Mouse (Mus musculus): ENCODE data around the gene Fbxl17. TPM values are rescaled to one million over a fixed set of nuclear protein-coding genes. Genes with fewer than 3 reads are reported as not detected.

Gene Fbxl17
- polyA plus RNA-seq, 1 experiment from 2014 or later = 4.3 TPM

DNA sequence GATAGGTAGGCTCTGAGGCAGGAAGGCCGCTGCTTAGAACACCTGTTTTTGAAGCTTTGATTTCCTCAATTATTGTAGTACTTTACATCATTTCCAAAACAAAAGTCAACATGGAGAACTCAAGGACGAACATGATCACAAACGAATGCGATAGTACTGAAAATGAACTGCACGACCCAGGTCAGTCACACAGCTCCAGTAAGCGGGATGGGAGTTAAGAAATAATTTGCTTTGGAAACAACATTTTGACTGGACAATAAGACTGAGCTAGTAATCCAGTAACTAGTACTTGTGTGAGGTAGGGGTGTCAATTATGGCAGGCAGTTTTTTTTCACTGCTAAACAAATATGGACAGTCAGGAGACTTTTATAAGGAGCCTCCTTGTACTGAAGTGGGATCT, 414.6 kb downstream of the Fbxl17 start:
- no peak overlapping the region for H3K27ac ChIP-seq (ENCODE audit: low read depth, low read length)
- H3K9me3 ChIP-seq (ENCODE audit: control insufficient read depth) = no peaks in the 10 kb centered on the region
- no peak for ATAC-seq
- WGBS = 90% methylated on average over 6 of the region's 6 CpGs
- H3K4me2 ChIP-seq (replicated peaks; ENCODE audit: low read depth) = no peak overlapping the region
- TF ChIP-seq CTCF (IDR thresholded peaks at IDR 0.05; ENCODE audit: low read depth) = no peak
- H3K36me3 ChIP-seq (ENCODE audit: control insufficient read depth, insufficient read depth) = no peaks in the 10 kb centered on the region
- no peak overlapping the region for H3K9ac ChIP-seq (ENCODE audit: low read depth, low read length)
- H3K27me3 ChIP-seq (replicated peaks; ENCODE audit: control insufficient read depth, insufficient read depth, low read length) = no peaks in the 10 kb centered on the region
- no peaks in the 10 kb centered on the region for H3K4me1 ChIP-seq (replicated peaks; ENCODE audit: control insufficient read depth, insufficient read depth, low read length)
- no peak overlapping the region for H3K4me3 ChIP-seq (ENCODE audit: low read depth, low read length)

DNA sequence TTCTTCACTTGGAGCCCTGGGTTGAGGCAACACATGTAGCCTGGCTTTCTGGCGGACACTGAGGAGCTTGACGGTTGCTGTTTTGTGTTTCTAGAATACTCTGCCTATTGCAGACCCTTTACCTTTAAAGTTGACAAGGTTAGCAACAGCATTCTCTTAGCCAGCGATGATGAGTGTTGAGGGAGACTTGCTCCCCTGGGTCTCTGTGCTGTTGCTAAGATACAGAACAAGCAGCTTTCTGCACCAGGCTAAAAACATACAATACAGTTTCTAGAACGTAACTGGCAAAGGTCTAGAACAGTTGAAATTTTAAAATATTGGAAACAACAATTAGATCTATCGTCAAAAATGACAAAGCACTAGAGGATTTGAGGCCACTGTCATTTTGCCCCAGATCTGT, 420.7 kb downstream of the Fbxl17 start:
- Histone ChIP-seq H3K4me3 (ENCODE audit: low read depth, low read length) (no peak overlapping the region), H3K27ac (ENCODE audit: low read depth, low read length) (no peak overlapping the region), H3K36me3 (ENCODE audit: control insufficient read depth, insufficient read depth) (no peaks in the 10 kb centered on the region), H3K4me1 (replicated peaks; ENCODE audit: control insufficient read depth, insufficient read depth, low read length) (no peaks in the 10 kb centered on the region), H3K9ac (ENCODE audit: low read depth, low read length) (no peak overlapping the region), H3K9me3 (ENCODE audit: control insufficient read depth) (no peaks in the 10 kb centered on the region), H3K4me2 (replicated peaks; ENCODE audit: low read depth) (no peak overlapping the region), H3K27me3 (replicated peaks; ENCODE audit: control insufficient read depth, insufficient read depth, low read length) (no peaks in the 10 kb centered on the region)
- TF ChIP-seq CTCF (IDR thresholded peaks at IDR 0.05; ENCODE audit: low read depth) = no peak
- WGBS = 89% methylated on average over 5 of the region's 5 CpGs
- no peak for ATAC-seq

- ATAC-seq = no peak
- H3K4me2 ChIP-seq (replicated peaks; ENCODE audit: low read depth) = no peak overlapping the region
- no peaks in the 10 kb centered on the region for H3K36me3 ChIP-seq (ENCODE audit: control insufficient read depth, insufficient read depth)
- no peaks in the 10 kb centered on the region for H3K27me3 ChIP-seq (replicated peaks; ENCODE audit: control insufficient read depth, insufficient read depth, low read length)
- no peak overlapping the region for H3K27ac ChIP-seq (ENCODE audit: low read depth, low read length)
- no peak overlapping the region for H3K9ac ChIP-seq (ENCODE audit: low read depth, low read length)
- H3K4me1 ChIP-seq (replicated peaks; ENCODE audit: control insufficient read depth, insufficient read depth, low read length) = no peaks in the 10 kb centered on the region
- no peaks in the 10 kb centered on the region for H3K9me3 ChIP-seq (ENCODE audit: control insufficient read depth)
- TF ChIP-seq CTCF (IDR thresholded peaks at IDR 0.05; ENCODE audit: low read depth) = no peak
- WGBS = 71% methylated on average over 5 of the region's 5 CpGs
- no peak overlapping the region for H3K4me3 ChIP-seq (ENCODE audit: low read depth, low read length)
These were observed 422.3 kb downstream of the Fbxl17 start for GRCm38 (mm10) chr17:63077509-63077908.

GRCm38 (mm10) chr17:63076661-63077060, 423.2 kb downstream of the Fbxl17 start:
- Histone ChIP-seq H3K4me2 (replicated peaks; ENCODE audit: low read depth) (no peak overlapping the region), H3K27ac (ENCODE audit: low read depth, low read length) (no peak overlapping the region), H3K27me3 (replicated peaks; ENCODE audit: control insufficient read depth, insufficient read depth, low read length) (no peaks in the 10 kb centered on the region), H3K4me1 (replicated peaks; ENCODE audit: control insufficient read depth, insufficient read depth, low read length) (no peaks in the 10 kb centered on the region), H3K9me3 (ENCODE audit: control insufficient read depth) (no peaks in the 10 kb centered on the region), H3K4me3 (ENCODE audit: low read depth, low read length) (no peak overlapping the region), H3K9ac (ENCODE audit: low read depth, low read length) (no peak overlapping the region), H3K36me3 (ENCODE audit: control insufficient read depth, insufficient read depth) (no peaks in the 10 kb centered on the region)
- WGBS = 35% methylated on average over 8 of the region's 8 CpGs
- ATAC-seq = no peak
- no peak for TF ChIP-seq CTCF (IDR thresholded peaks at IDR 0.05; ENCODE audit: low read depth)

DNA sequence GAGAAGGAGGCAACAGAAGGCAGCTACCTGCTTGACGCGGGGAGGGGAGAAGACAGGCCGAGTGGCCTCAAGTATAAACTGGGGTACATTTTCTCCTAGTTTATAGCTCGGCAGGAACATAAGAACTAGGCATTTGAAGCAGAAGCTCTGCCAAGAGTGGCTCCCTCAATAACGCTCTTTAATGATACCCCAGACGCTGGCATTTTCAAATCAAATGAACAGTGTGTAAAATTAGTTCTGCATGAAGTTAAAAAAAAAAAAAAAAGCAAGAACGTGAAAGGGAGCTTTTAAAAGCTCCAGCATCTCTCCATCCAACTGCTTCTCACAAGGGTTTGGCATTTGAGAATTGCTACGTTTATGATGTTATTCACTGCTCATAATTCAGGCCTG, 423.8 kb downstream of the Fbxl17 start:
- Histone ChIP-seq H3K27ac (ENCODE audit: low read depth, low read length) (no peak overlapping the region), H3K36me3 (ENCODE audit: control insufficient read depth, insufficient read depth) (no peaks in the 10 kb centered on the region), H3K27me3 (replicated peaks; ENCODE audit: control insufficient read depth, insufficient read depth, low read length) (no peaks in the 10 kb centered on the region), H3K9me3 (ENCODE audit: control insufficient read depth) (no peaks in the 10 kb centered on the region), H3K4me3 (ENCODE audit: low read depth, low read length) (no peak overlapping the region), H3K4me1 (replicated peaks; ENCODE audit: control insufficient read depth, insufficient read depth, low read length) (no peaks in the 10 kb centered on the region), H3K4me2 (replicated peaks; ENCODE audit: low read depth) (no peak overlapping the region), H3K9ac (ENCODE audit: low read depth, low read length) (no peak overlapping the region)
- ATAC-seq = no peak
- TF ChIP-seq CTCF (IDR thresholded peaks at IDR 0.05; ENCODE audit: low read depth) = no peak
- 73% methylated on average over 8 of the region's 8 CpGs for WGBS

DNA sequence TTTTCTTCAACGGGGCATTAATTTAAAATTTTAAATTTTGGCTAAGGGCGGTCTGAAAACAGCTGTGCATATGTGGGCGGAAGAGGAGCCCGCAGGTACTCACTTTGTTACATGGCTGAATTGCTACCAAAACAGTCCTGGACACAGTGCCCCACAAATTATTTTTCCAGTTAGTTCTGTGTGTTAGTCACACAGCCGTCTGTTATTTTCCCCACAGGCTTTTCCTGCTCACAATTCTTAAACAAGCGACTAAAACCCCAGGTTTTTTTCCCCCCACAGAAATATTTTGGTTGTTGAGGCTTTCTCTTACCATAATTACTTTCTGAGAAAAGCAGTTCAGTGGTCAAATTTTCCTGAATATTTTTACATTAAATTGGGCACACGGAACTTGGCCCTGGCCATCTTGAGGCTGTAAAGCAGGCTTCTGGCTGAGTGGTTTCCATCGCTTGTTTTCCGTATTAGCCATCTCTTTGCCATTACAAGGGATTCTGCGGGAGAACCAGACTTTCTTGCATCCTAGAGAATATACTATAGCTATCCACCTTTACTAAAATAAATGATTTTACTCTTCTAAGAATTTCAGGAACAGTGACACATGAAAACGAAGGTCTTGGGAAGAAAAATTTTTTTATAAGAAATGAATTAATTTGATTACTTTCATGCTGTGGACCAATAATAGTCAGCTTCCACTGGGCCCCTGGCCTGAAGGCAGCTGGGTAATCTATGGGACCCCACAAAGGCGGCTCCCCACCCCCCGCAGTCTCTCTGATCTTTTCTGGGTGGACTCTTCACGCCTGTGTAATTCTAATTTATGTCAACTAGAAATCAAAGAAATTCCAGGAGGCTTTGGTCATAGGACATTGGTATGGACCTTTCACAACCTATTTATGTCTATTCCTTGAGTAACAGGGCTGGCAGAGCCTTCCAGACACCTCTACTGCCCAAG, 424.5 kb downstream of the Fbxl17 start:
- Histone ChIP-seq H3K27ac (ENCODE audit: low read depth, low read length) (no peak overlapping the region), H3K27me3 (replicated peaks; ENCODE audit: control insufficient read depth, insufficient read depth, low read length) (no peaks in the 10 kb centered on the region), H3K36me3 (ENCODE audit: control insufficient read depth, insufficient read depth) (no peaks in the 10 kb centered on the region), H3K4me3 (ENCODE audit: low read depth, low read length) (no peak overlapping the region), H3K9ac (ENCODE audit: low read depth, low read length) (no peak overlapping the region), H3K4me2 (replicated peaks; ENCODE audit: low read depth) (no peak overlapping the region), H3K9me3 (ENCODE audit: control insufficient read depth) (no peaks in the 10 kb centered on the region), H3K4me1 (replicated peaks; ENCODE audit: control insufficient read depth, insufficient read depth, low read length) (no peaks in the 10 kb centered on the region)
- TF ChIP-seq CTCF (IDR thresholded peaks at IDR 0.05; ENCODE audit: low read depth) = no peak
- ATAC-seq = no peak
- 92% methylated on average over 14 of the region's 14 CpGs for WGBS

Data from intestine, postnatal 0 days (tissue).